Mouse (Mus musculus) heart, embryonic 12.5 days (tissue): Measurements from ENCODE around the gene Crbn. TPM values are rescaled to one million over a fixed set of nuclear protein-coding genes. Genes with fewer than 3 reads are reported as not detected.

Experiments used
- ATAC-seq: fragments of 200-750 bp; cut with Nextera tagmentation; 2 replicates; pipeline ENCODE4 v1.8.0; 2017; ENCODE audit warnings: moderate TSS enrichment, moderate library complexity; ENCODE audit not compliant: insufficient number of reproducible peaks, low FRiP score
- H3K27ac ChIP-seq: fragments of 300-500 bp; sonication (generic); 2 replicates; pipeline ENCODE4 v1.5.1; 2016; ENCODE audit warnings: mild to moderate bottlenecking, moderate library complexity; ENCODE audit not compliant: poor library complexity, severe bottlenecking
- H3K27me3 ChIP-seq: fragments of 300-500 bp; sonication (generic); replicated peaks from 2 replicates; pipeline ENCODE4 v1.6.1; 2016; ENCODE audit warnings: mild to moderate bottlenecking, moderate library complexity
- H3K36me3 ChIP-seq: fragments of 300-500 bp; sonication (generic); 2 replicates; pipeline ENCODE4 v1.6.1; 2016; ENCODE audit warnings: mild to moderate bottlenecking, moderate library complexity
- H3K4me1 ChIP-seq: fragments of 300-500 bp; sonication (generic); replicated peaks from 2 replicates; pipeline ENCODE4 v1.6.1; 2016; ENCODE audit warnings: mild to moderate bottlenecking
- H3K4me2 ChIP-seq: fragments of 300-500 bp; sonication (generic); 2 replicates; pipeline ENCODE4 v1.6.1; 2016; ENCODE audit warnings: mild to moderate bottlenecking, moderate library complexity
- H3K4me3 ChIP-seq: fragments of 300-500 bp; sonication (generic); 2 replicates; pipeline ENCODE4 v1.5.1; 2016; ENCODE audit warnings: mild to moderate bottlenecking
- H3K9ac ChIP-seq: fragments of 300-500 bp; sonication (generic); 2 replicates; pipeline ENCODE4 v1.6.1; 2016; ENCODE audit warnings: mild to moderate bottlenecking, moderate library complexity
- H3K9me3 ChIP-seq: fragments of 300-500 bp; sonication (generic); replicated peaks from 2 replicates; pipeline ENCODE4 v1.6.1; 2016; ENCODE audit warnings: mild to moderate bottlenecking, moderate library complexity
- WGBS: fragments of 180-500 bp; shearing (Covaris S2); methylation state at CpG from one replicate; pipeline ENCODE4 v1.1.7; 2016; 5-methylcytosine and 5-hydroxymethylcytosine counted together
- polyA plus RNA-seq: library from polyadenylated mRNA; unstranded; fragments of >200 nt; fragmentation: Nextera tagmentation; extraction: Ambion mirVana; gene quantifications from 2 replicates; pipeline ENCODE4 v1.2.1, GENCODE M21; 2016

Gene Crbn
- polyA plus RNA-seq, 1 experiment from 2014 or later: 33.4 TPM

GRCm38 (mm10) chr6:106761486-106761885 is 38.4 kb downstream of the Crbn start:
- no peaks in the 10 kb centered on the region for H3K27me3 ChIP-seq
- H3K36me3 ChIP-seq: no peaks in the 10 kb centered on the region
- H3K4me1 ChIP-seq: no peaks in the 10 kb centered on the region
- H3K27ac ChIP-seq: no peak overlapping the region
- ATAC-seq: no peak
- 59% methylated on average over 1 of the region's 1 CpGs for WGBS
- H3K9ac ChIP-seq: no peak overlapping the region
- H3K9me3 ChIP-seq: no peaks in the 10 kb centered on the region
- no peak overlapping the region for H3K4me2 ChIP-seq
- no peak overlapping the region for H3K4me3 ChIP-seq

GRCm38 (mm10) chr6:106760473-106761218 is 39.2 kb downstream of the Crbn start:
- H3K36me3 ChIP-seq: no peaks in the 10 kb centered on the region
- no peak overlapping the region for H3K27ac ChIP-seq
- 88% methylated on average over 3 of the region's 3 CpGs for WGBS
- H3K9me3 ChIP-seq: no peaks in the 10 kb centered on the region
- no peak overlapping the region for H3K4me2 ChIP-seq
- no peak overlapping the region for H3K9ac ChIP-seq
- no peak for ATAC-seq
- no peaks in the 10 kb centered on the region for H3K4me1 ChIP-seq
- no peaks in the 10 kb centered on the region for H3K27me3 ChIP-seq
- no peak overlapping the region for H3K4me3 ChIP-seq

- no peaks in the 10 kb centered on the region for H3K9me3 ChIP-seq
- no peak for ATAC-seq
- WGBS: 74% methylated on average over 3 of the region's 3 CpGs
Observed at GRCm38 (mm10) chr6:106758299-106758698, 41.6 kb downstream of the Crbn start.

GRCm38 (mm10) chr6:106750291-106750690 is 49.6 kb downstream of the Crbn start:
- Histone ChIP-seq H3K9ac (no peak overlapping the region), H3K4me2 (no peak overlapping the region), H3K4me1 (no peaks in the 10 kb centered on the region), H3K4me3 (no peak overlapping the region), H3K36me3 (no peaks in the 10 kb centered on the region), H3K27me3 (no peaks in the 10 kb centered on the region), H3K27ac (no peak overlapping the region), H3K9me3 (no peaks in the 10 kb centered on the region)
- no peak for ATAC-seq
- WGBS: 81% methylated on average over 7 of the region's 7 CpGs

More at GRCm38 (mm10) chr6:106758299-106758698, 41.6 kb downstream of the Crbn start:
- no peak overlapping the region for H3K27ac ChIP-seq
- no peak overlapping the region for H3K4me2 ChIP-seq
- H3K4me1 ChIP-seq: no peaks in the 10 kb centered on the region
- no peak overlapping the region for H3K9ac ChIP-seq
- H3K4me3 ChIP-seq: no peak overlapping the region
- no peaks in the 10 kb centered on the region for H3K36me3 ChIP-seq
- no peaks in the 10 kb centered on the region for H3K27me3 ChIP-seq

- H3K9ac ChIP-seq: no peak within 1 kb of the TSS
- no peak for ATAC-seq
- 53% methylated on average over 6 of the region's 6 CpGs for WGBS
- H3K4me1 ChIP-seq: no peaks in the 10 kb centered on the region
- no peaks in the 10 kb centered on the region for H3K9me3 ChIP-seq
- H3K27me3 ChIP-seq: no peaks in the 10 kb centered on the region
- H3K4me2 ChIP-seq: no peak within 1 kb of the TSS
- H3K36me3 ChIP-seq: no peaks in the 10 kb centered on the region
- no peak within 1 kb of the TSS for H3K27ac ChIP-seq
- H3K4me3 ChIP-seq: no peak within 1 kb of the TSS
Observed at GRCm38 (mm10) chr6:106748887-106749388, 50.9 kb downstream of the Crbn start, which contains the start of gene Il5ra. Gene Il5ra (minus strand): TSS chr6:106749037.

GRCm38 (mm10) chr6:106747804-106748203 is 52.1 kb downstream of the Crbn start:
- Histone ChIP-seq H3K27me3 (no peaks in the 10 kb centered on the region), H3K4me3 (no peak overlapping the region), H3K9me3 (no peaks in the 10 kb centered on the region), H3K9ac (no peak overlapping the region), H3K4me2 (no peak overlapping the region), H3K4me1 (no peaks in the 10 kb centered on the region), H3K27ac (no peak overlapping the region), H3K36me3 (no peaks in the 10 kb centered on the region)
- WGBS: 74% methylated on average over 3 of the region's 3 CpGs
- no peak for ATAC-seq

GRCm38 (mm10) chr6:106747251-106747650 is 52.6 kb downstream of the Crbn start:
- H3K36me3 ChIP-seq: no peaks in the 10 kb centered on the region
- H3K4me2 ChIP-seq: no peak overlapping the region
- H3K27ac ChIP-seq: no peak overlapping the region
- 87% methylated on average over 5 of the region's 5 CpGs for WGBS
- no peak for ATAC-seq
- no peak overlapping the region for H3K9ac ChIP-seq
- no peaks in the 10 kb centered on the region for H3K27me3 ChIP-seq
- no peaks in the 10 kb centered on the region for H3K4me1 ChIP-seq
- no peak overlapping the region for H3K4me3 ChIP-seq
- H3K9me3 ChIP-seq: no peaks in the 10 kb centered on the region

GRCm38 (mm10) chr6:106745673-106746394 is 54.0 kb downstream of the Crbn start:
- ATAC-seq: no peak

GRCm38 (mm10) chr6:106743556-106744233 is 56.2 kb downstream of the Crbn start:
- Histone ChIP-seq H3K4me3 (no peak overlapping the region), H3K36me3 (no peaks in the 10 kb centered on the region), H3K27ac (no peak overlapping the region), H3K4me1 (no peaks in the 10 kb centered on the region), H3K9ac (no peak overlapping the region), H3K9me3 (no peaks in the 10 kb centered on the region), H3K4me2 (no peak overlapping the region), H3K27me3 (no peaks in the 10 kb centered on the region)
- WGBS: 71% methylated on average over 7 of the region's 7 CpGs
- no peak for ATAC-seq

More at GRCm38 (mm10) chr6:106745673-106746394, 54.0 kb downstream of the Crbn start:
- no peaks in the 10 kb centered on the region for H3K9me3 ChIP-seq
- H3K9ac ChIP-seq: no peak overlapping the region
- no peaks in the 10 kb centered on the region for H3K27me3 ChIP-seq
- H3K4me2 ChIP-seq: no peak overlapping the region
- no peaks in the 10 kb centered on the region for H3K4me1 ChIP-seq
- no peaks in the 10 kb centered on the region for H3K36me3 ChIP-seq
- H3K27ac ChIP-seq: no peak overlapping the region
- 66% methylated on average over 7 of the region's 7 CpGs for WGBS
- H3K4me3 ChIP-seq: no peak overlapping the region

- H3K36me3 ChIP-seq: no peaks in the 10 kb centered on the region
- no peaks in the 10 kb centered on the region for H3K4me1 ChIP-seq
- ATAC-seq: no peak
- WGBS: 83% methylated on average over 1 of the region's 1 CpGs
- H3K9me3 ChIP-seq: no peaks in the 10 kb centered on the region
- H3K4me2 ChIP-seq: no peak overlapping the region
- no peaks in the 10 kb centered on the region for H3K27me3 ChIP-seq
- H3K9ac ChIP-seq: no peak overlapping the region
- H3K4me3 ChIP-seq: no peak overlapping the region
- H3K27ac ChIP-seq: no peak overlapping the region
Observed at GRCm38 (mm10) chr6:106740244-106740825, 59.5 kb downstream of the Crbn start.

GRCm38 (mm10) chr6:106738229-106738628 is 61.6 kb downstream of the Crbn start:
- H3K27me3 ChIP-seq: no peaks in the 10 kb centered on the region
- no peak overlapping the region for H3K4me2 ChIP-seq
- WGBS: 60% methylated on average over 3 of the region's 3 CpGs
- no peaks in the 10 kb centered on the region for H3K36me3 ChIP-seq
- no peak overlapping the region for H3K9ac ChIP-seq
- H3K9me3 ChIP-seq: no peaks in the 10 kb centered on the region
- ATAC-seq: no peak
- H3K4me3 ChIP-seq: no peak overlapping the region
- no peaks in the 10 kb centered on the region for H3K4me1 ChIP-seq
- H3K27ac ChIP-seq: no peak overlapping the region
